Mouse (Mus musculus) hindbrain, embryonic 10.5 days (tissue): Measurements from ENCODE around the gene Wipf1. TPM values are rescaled to one million over a fixed set of nuclear protein-coding genes. Genes with fewer than 3 reads are reported as not detected.

Experiments
- DNase-seq: peaks from one replicate; pipeline ENCODE4 v3.0.0-alpha.2; 2017; ENCODE audit warnings: low spot score
- H3K27ac ChIP-seq: fragments of 300-500 bp; sonication (generic); 2 replicates; pipeline ENCODE4 v1.5.1; 2016; ENCODE audit warnings: mild to moderate bottlenecking, moderate library complexity
- H3K27me3 ChIP-seq: fragments of 300-500 bp; sonication (generic); 2 replicates; pipeline ENCODE4 v1.6.1; 2016; ENCODE audit warnings: mild to moderate bottlenecking; ENCODE audit not compliant: poor library complexity, insufficient read depth, severe bottlenecking
- H3K36me3 ChIP-seq: fragments of 300-500 bp; sonication (generic); 2 replicates; pipeline ENCODE4 v1.6.1; 2016; ENCODE audit warnings: mild to moderate bottlenecking, moderate library complexity
- H3K4me1 ChIP-seq: fragments of 300-500 bp; sonication (generic); replicated peaks from 2 replicates; pipeline ENCODE4 v1.6.1; 2016; ENCODE audit warnings: mild to moderate bottlenecking
- H3K4me3 ChIP-seq: fragments of 300-500 bp; sonication (generic); 2 replicates; pipeline ENCODE4 v1.5.1; 2016; ENCODE audit warnings: mild to moderate bottlenecking, moderate library complexity
- H3K9me3 ChIP-seq: fragments of 300-500 bp; sonication (generic); 2 replicates; pipeline ENCODE4 v1.6.1; 2016; ENCODE audit warnings: mild to moderate bottlenecking, moderate library complexity
- WGBS: fragments of 180-500 bp; shearing (Covaris S2); methylation state at CpG from one replicate; pipeline ENCODE4 v1.1.7; 2016; 5-methylcytosine and 5-hydroxymethylcytosine counted together
- polyA plus RNA-seq: library from polyadenylated mRNA; unstranded; fragments of >200 nt; fragmentation: Nextera tagmentation; extraction: Ambion mirVana; gene quantifications from 2 replicates; pipeline ENCODE4 v1.2.1, GENCODE M21; 2016

The Wipf1 gene
- polyA plus RNA-seq, result 8.6 TPM in 2 replicates

GRCm38 (mm10) chr2:73529356-73530330 is at the start of gene Wipf1:
Gene Wipf1, minus strand, starts transcription at chr2:73529734.
- Histone ChIP-seq H3K27me3 (no peaks in the 10 kb centered on the region), H3K27ac (peak within 1 kb of the TSS; percentile 97), H3K4me3 (peak within 1 kb of the TSS; percentile 88)

GRCm38 (mm10) chr2:73579168-73579567 is 49.6 kb upstream of the Wipf1 start:
- no peak for DNase-seq
- Histone ChIP-seq H3K4me1 (no peaks in the 10 kb centered on the region; the same call in 1 of the 2 replicates), H3K4me3 (no peak overlapping the region), H3K27ac (no peak overlapping the region), H3K9me3 (no peaks in the 10 kb centered on the region), H3K27me3 (peaks cover 4% of the 10 kb centered on the region; the same call in 1 of the 2 replicates), H3K36me3 (no peaks in the 10 kb centered on the region)
- 59% methylated on average over 5 of the region's 5 CpGs for WGBS

More at GRCm38 (mm10) chr2:73529356-73530330, at the start of gene Wipf1:
- peak; percentile 82 for DNase-seq
- Histone ChIP-seq H3K36me3 (0 out of 2 replicates have a peak, but pooled peaks cover 3% of the 10 kb centered on the region), H3K4me1 (peaks cover 47% of the 10 kb centered on the region), H3K9me3 (no peaks in the 10 kb centered on the region)
- 1% methylated on average over 66 of the region's 66 CpGs for WGBS

GRCm38 (mm10) chr2:73574418-73574817 is 44.9 kb upstream of the Wipf1 start:
- H3K4me1 ChIP-seq, result peaks cover 11% of the 10 kb centered on the region
- H3K27ac ChIP-seq, result no peak overlapping the region
- DNase-seq, result no peak
- H3K27me3 ChIP-seq, result no peaks in the 10 kb centered on the region
- H3K4me3 ChIP-seq, result no peak overlapping the region
- no peaks in the 10 kb centered on the region for H3K9me3 ChIP-seq
- 82% methylated on average over 6 of the region's 6 CpGs for WGBS
- H3K36me3 ChIP-seq, result no peaks in the 10 kb centered on the region

GRCm38 (mm10) chr2:73573556-73573955 is 44.0 kb upstream of the Wipf1 start:
- no peak overlapping the region for H3K4me3 ChIP-seq
- peaks cover 11% of the 10 kb centered on the region for H3K4me1 ChIP-seq
- WGBS, result 82% methylated on average over 4 of the region's 4 CpGs
- H3K36me3 ChIP-seq, result no peaks in the 10 kb centered on the region
- no peak for DNase-seq
- no peak overlapping the region for H3K27ac ChIP-seq
- no peaks in the 10 kb centered on the region for H3K9me3 ChIP-seq
- H3K27me3 ChIP-seq, result no peaks in the 10 kb centered on the region; the same call in 1 of the 2 replicates

- H3K27ac ChIP-seq, result peak overlapping the region; percentile 80
These were observed 43.2 kb upstream of the Wipf1 start for GRCm38 (mm10) chr2:73572539-73573372.

GRCm38 (mm10) chr2:73571901-73572300 is 42.4 kb upstream of the Wipf1 start:
- DNase-seq, result no peak

More at GRCm38 (mm10) chr2:73572539-73573372, 43.2 kb upstream of the Wipf1 start:
- H3K36me3 ChIP-seq, result no peaks in the 10 kb centered on the region
- H3K4me1 ChIP-seq, result peaks cover 11% of the 10 kb centered on the region
- no peaks in the 10 kb centered on the region; the same call in 1 of the 2 replicates for H3K27me3 ChIP-seq
- DNase-seq, result peak; percentile 87
- H3K9me3 ChIP-seq, result no peaks in the 10 kb centered on the region
- 29% methylated on average over 23 of the region's 23 CpGs for WGBS
- peak overlapping the region; percentile 46 for H3K4me3 ChIP-seq

GRCm38 (mm10) chr2:73571304-73571703 is 41.8 kb upstream of the Wipf1 start:
- 92% methylated on average over 9 of the region's 9 CpGs for WGBS
- H3K9me3 ChIP-seq, result no peaks in the 10 kb centered on the region
- H3K27ac ChIP-seq, result no peak overlapping the region
- H3K27me3 ChIP-seq, result no peaks in the 10 kb centered on the region; the same call in 1 of the 2 replicates
- H3K36me3 ChIP-seq, result no peaks in the 10 kb centered on the region
- no peak overlapping the region for H3K4me3 ChIP-seq
- no peak for DNase-seq
- H3K4me1 ChIP-seq, result peaks cover 11% of the 10 kb centered on the region

More at GRCm38 (mm10) chr2:73571901-73572300, 42.4 kb upstream of the Wipf1 start:
- no peak overlapping the region for H3K4me3 ChIP-seq
- no peaks in the 10 kb centered on the region; the same call in 1 of the 2 replicates for H3K27me3 ChIP-seq
- H3K36me3 ChIP-seq, result no peaks in the 10 kb centered on the region
- H3K9me3 ChIP-seq, result no peaks in the 10 kb centered on the region
- no peak overlapping the region for H3K27ac ChIP-seq
- H3K4me1 ChIP-seq, result peaks cover 11% of the 10 kb centered on the region
- 68% methylated on average over 6 of the region's 6 CpGs for WGBS

GRCm38 (mm10) chr2:73566989-73567605 is 37.6 kb upstream of the Wipf1 start:
- Histone ChIP-seq H3K9me3 (no peaks in the 10 kb centered on the region), H3K4me3 (peak overlapping the region; percentile 27), H3K27ac (no peak overlapping the region), H3K36me3 (no peaks in the 10 kb centered on the region), H3K4me1 (peaks cover 3% of the 10 kb centered on the region), H3K27me3 (no peaks in the 10 kb centered on the region; the same call in 1 of the 2 replicates)
- DNase-seq, result peak; percentile 57
- WGBS, result 27% methylated on average over 8 of the region's 8 CpGs

- no peaks in the 10 kb centered on the region for H3K9me3 ChIP-seq
- H3K4me3 ChIP-seq, result no peak overlapping the region
- H3K4me1 ChIP-seq, result peaks cover 11% of the 10 kb centered on the region
- H3K27me3 ChIP-seq, result no peaks in the 10 kb centered on the region; the same call in 1 of the 2 replicates
- no peak for DNase-seq
- WGBS, result 13% methylated on average over 7 of the region's 7 CpGs
- no peak overlapping the region for H3K27ac ChIP-seq
- H3K36me3 ChIP-seq, result no peaks in the 10 kb centered on the region
These were observed 36.6 kb upstream of the Wipf1 start for GRCm38 (mm10) chr2:73566162-73566561.

GRCm38 (mm10) chr2:73563690-73564089 is 34.2 kb upstream of the Wipf1 start:
- H3K27me3 ChIP-seq, result peaks cover 6% of the 10 kb centered on the region
- H3K27ac ChIP-seq, result no peak overlapping the region
- H3K36me3 ChIP-seq, result no peaks in the 10 kb centered on the region
- H3K4me1 ChIP-seq, result peaks cover 17% of the 10 kb centered on the region
- WGBS, result 63% methylated on average over 7 of the region's 7 CpGs
- H3K9me3 ChIP-seq, result no peaks in the 10 kb centered on the region
- no peak for DNase-seq
- no peak overlapping the region for H3K4me3 ChIP-seq

GRCm38 (mm10) chr2:73562656-73563055 is 33.1 kb upstream of the Wipf1 start:
- Histone ChIP-seq H3K36me3 (no peaks in the 10 kb centered on the region), H3K27ac (no peak overlapping the region), H3K4me1 (peaks cover 17% of the 10 kb centered on the region), H3K9me3 (no peaks in the 10 kb centered on the region), H3K27me3 (peaks cover 6% of the 10 kb centered on the region; the same call in 1 of the 2 replicates), H3K4me3 (no peak overlapping the region)
- WGBS, result 91% methylated on average over 9 of the region's 9 CpGs
- no peak for DNase-seq

GRCm38 (mm10) chr2:73561665-73562063 is 32.1 kb upstream of the Wipf1 start:
- peak overlapping the region; percentile 54 for H3K4me3 ChIP-seq
- peak overlapping the region; percentile 66; the same call in 1 of the 2 replicates for H3K27ac ChIP-seq
- no peaks in the 10 kb centered on the region for H3K9me3 ChIP-seq
- peaks cover 17% of the 10 kb centered on the region for H3K4me1 ChIP-seq
- no peaks in the 10 kb centered on the region for H3K36me3 ChIP-seq
- WGBS, result 5% methylated on average over 8 of the region's 8 CpGs
- DNase-seq, result peak; percentile 77
- H3K27me3 ChIP-seq, result peaks cover 6% of the 10 kb centered on the region; the same call in 1 of the 2 replicates
